Mouse (Mus musculus) ovary, adult 18-20 months (tissue): ENCODE measurements around the gene Unc119b.
"Not testable (repeated sequence)": the region's sequence is repeated elsewhere in the genome, so short reads cannot be mapped to it uniquely, and the experiment has no call there.

Source experiments
- DNase-seq: peaks from one replicate; pipeline ENCODE4 v3.0.0; 2022; ENCODE audit warnings: low spot score, mixed read lengths

Unc119b gene

DNA sequence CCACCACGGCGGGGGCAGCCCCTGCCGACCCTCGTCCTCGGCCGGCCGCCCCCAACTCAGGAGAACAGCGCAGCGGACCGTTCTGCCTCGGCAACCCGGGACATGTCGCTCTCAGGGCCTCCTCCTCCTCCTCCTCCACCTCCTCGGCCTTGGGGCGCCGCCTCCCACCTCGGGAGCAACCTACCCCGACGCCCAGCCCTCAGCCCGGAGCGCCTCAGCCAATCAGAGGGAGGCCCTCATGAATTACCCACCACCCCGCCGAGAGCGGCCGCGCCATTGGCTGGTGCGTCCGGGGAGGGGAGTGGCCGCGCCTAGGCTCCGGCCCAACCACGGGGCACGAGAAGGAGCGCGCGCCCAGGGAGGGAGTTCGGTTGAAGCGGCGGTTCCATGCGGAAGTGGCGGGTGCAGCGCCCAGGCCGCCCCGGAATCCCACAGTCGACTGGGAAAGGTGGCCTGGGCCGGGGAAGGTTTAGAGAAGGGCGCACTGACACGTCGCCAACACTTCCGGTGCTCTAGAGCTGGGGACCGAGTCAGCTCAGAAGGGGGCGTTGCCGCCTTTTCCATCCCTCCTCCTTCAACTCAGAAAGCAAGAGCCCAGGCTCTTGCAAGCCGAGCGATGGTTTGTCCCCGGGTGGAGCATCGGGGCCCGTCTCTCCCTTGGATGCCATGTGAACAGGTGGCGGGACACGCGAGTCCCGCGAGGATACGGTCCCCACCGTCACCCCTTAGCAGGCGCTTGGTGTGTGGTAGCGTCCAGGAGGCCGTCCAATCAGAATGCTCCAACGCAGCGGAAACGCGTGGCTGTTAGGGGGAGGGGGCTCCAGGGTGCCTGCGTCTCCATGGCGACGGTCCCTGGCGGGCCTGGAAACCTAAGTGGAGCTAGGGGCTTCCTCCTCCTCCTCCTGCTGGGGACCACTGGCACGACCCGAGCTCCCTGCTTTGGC is 23.5 kb upstream of the Unc119b start, which contains the start of gene Mlec:
Gene Mlec, minus strand, starts transcription at position 140 of the 944 bp plus-strand sequence.
- peak; percentile 99 for DNase-seq

DNA sequence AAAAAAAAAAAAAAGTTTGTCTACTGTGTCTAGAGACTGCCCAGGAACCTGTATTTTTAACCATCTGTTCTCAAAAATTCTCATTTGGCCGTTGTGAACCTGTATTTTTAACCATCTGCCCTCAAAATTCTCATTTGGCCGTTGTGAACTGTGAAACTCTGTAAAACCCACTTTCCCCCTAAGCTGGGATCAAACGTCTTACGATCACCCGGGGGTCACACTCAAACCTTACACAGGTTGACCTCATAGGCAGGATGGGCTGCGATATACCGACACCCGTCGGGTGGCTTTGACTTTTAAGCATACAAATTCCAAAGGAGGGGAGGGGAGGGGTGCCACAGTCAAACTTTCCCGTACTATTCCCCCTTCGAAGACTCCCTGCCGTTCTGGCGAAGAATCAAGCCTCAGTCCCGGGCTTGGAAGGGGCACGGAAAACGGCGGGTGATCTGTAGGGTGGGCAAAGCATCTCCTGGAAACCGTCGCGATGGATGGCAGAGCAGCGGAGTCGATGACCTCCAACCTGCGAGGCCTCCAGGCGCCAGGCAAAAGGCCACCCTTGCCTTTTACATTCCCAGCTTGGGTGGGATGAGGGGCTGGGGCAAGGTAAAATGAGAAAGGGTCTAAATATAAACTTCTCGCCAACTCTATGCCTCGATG is 22.3 kb upstream of the Unc119b start:
- DNase-seq, result no peak

DNA sequence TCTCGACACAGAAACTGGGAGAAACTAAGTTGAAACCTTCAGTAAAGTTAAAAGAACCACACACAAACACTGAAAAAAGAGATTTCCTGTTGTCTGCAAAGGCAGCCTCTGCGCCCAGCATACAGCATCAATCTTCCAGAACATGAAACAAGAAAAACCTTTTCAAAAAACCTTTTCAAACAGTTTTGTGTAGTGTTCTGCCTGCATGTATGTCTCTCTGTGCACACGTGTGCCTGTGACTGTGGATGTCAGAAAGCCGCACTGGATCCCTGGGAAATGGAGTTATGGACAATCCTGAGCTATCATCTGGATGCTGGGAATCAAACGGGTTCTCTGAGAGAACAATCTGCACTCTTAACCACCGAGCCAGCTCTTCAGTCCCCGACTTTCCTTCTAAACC is 21.6 kb upstream of the Unc119b start:
- no peak for DNase-seq

DNA sequence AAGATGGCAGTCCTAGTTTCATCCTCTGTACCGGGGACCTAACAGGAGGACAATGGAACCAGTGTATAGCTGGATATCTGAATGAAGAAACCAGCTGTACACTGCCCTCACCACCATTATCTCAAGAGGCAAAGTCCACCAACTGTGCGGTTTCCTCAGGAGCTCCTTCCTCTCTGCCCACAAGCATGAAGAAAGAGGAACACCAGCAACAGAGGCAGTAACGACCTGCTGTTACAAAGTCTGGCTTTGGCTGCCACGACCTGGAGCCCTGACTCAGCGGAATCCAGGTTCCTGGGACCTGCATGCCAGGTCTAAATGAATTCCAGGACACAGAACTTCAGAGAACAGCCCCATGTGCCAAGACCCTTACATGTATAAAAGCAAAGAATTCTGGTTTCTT is 21.1 kb upstream of the Unc119b start:
- no peak for DNase-seq

DNA sequence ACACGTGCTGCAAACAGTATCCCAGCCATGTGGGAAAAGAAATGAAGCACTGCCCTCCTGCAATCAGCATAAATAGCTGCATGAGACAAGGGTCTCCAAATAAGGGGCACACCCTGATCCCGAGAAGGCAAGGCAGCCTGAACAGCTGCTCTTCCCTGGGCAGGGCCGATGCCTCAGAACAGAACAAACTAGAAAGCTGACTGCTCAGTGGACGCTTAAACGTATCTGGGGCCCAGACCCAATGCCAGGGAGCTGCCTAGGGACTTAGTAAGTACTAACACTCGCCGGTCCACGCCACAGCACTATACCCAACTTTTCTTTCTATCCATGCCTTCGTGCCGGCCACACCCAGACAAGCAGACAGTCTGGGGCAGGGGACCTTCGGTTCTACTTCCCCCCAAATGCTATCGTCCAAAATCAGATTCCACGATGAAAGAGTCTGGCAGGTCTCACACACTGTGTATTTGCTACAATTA is 20.4 kb upstream of the Unc119b start:
- DNase-seq, result no peak

DNA sequence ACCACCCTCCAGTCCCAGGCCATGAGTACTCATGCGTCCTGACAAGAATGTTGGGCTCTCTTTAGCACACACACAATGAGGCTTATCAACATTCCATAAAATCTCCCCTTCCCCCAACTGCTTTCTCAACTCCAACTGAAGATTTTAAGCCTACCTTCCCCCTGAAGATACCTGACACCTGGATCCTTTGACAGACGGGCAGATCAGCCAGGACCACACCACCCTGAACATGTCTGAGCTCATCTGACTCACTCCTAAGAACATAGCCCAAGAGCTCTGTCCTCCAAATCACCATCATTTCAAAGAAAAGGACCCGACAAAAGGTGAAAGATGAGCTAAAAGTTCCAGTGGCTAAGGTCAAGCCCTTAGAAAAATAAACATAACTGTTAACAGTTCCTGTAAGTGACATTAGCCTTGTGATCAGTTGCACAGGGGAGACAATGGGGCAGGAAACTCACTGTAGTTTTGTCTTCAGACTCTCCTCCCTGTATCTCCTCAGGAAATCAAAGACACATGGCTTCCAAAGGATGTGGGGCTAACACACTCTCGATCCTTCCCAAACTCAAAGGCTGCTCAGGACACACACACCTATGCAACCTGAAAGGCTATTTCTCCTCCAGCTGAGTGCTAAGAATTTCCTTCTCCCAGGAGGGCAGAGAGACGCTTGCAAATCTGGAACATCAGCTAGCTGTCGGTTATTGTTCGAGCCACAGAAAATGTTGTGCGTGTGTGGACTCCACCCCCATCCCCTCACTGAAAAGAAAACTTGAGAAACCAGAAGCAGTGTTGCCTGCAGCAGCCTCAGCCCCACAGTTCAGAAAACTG is 17.6 kb upstream of the Unc119b start:
- DNase-seq, result no peak

DNA sequence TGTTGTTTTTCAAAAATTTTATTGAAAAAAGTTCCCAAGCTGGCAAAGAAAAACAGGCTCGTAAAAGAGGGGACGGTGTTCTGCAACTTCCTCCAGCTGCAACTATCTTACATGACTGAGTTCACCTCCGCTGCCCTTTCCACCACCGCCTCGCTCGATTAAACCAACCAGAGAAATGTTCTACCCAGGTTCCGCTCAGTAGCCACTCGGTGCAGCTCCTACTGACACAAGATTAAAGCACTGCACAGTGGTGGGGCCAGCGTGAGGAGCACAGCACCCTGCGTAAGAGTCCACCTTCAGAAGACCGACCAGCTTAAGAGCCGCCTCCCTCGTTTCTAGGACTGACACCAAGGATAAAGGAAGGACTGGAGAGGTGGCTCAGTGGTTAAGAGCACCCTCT is 16.7 kb upstream of the Unc119b start:
- no peak for DNase-seq

DNA sequence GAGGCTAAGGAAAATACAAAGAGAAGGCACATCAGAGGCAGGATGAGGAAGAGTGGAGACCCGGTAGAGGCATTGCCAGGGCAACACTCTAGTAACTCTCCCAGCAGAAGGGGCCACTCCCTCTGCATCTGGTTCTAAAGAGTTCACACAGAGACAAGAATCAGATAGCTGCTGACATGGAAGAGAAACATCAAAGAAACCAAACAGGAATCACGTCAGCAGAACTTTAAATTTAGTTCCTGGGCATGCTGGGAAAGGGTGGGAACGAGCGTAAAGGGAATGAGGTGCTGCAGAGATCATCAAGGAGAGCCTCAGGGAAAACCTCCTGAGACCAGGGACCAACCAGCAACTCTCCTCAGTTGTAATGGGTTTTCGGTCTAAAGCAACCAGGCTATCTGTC is 16.2 kb upstream of the Unc119b start:
- no peak for DNase-seq

DNA sequence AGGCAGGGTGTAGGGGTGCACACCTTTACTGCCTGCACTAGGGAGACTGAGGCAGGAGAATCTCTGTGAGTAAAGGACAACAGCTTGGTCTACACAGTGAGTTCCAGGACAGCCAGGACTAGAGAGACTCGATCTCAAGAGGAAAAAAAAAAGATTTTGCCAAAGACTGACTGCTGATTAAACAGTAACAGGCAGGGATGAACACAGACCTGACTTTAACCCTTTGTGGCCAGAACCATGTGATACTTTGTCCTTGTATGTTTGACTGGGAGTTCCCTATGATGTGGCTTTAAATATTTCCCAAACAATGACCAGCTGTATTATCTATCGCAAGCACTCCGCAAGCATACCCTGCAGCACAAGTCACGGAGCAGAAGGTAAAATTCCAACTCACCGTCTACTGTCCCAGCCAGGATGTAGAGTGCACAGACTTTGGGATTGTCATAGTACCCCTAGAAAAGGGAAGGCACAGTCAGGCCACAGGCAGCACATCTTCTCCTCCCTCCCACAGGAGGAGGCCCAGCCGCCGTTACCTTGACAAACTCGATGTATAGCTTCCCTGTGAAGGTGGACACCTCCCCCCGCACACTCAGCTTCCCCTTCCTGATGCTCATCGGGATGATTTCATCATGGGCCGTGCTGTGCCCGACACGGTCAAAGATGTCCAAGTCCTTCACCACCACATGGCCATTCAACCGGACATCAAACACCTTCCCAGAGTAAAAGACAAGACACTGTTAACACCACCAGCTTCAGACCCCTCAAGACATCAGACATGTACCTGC is 15.1 kb upstream of the Unc119b start:
- DNase-seq, result no peak

DNA sequence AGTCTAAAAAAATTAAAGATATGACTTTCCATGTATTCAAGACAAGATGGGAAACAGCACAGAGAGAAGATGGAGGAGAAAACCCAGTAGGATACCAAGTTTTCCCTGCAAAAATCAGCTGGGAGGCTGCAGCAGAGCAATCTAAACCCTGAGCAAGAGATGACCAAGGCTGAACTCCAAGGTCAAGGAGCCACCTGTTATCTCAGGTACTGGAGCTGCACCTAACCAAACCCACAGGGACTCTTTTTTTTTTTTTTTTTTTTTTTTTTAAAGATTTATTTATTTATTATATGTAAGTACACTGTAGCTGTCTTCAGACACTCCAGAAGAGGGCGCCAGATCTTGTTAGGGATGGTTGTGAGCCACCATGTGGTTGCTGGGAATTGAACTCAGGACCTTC is 14.1 kb upstream of the Unc119b start:
- not testable (repeated sequence) for DNase-seq

DNA sequence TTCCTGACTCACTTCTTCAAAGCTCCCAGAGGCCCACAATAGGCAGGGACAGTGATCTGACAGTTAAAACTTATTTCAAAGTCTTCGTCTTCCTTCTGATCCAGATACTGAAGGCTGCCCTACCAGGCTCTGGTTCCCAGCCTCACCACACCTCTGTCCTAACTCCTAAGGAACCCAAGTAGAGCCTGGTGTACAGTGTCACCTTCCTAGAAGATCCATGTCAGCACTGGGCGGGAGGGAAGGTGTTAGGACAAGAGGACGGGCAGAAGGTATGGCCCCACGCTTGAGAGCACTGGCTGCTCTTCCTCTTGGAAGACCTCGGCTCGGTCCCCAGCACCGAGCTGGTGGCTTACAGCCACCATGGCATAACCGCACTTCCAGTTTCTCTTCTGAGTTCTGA is 13.6 kb upstream of the Unc119b start:
- no peak for DNase-seq

DNA sequence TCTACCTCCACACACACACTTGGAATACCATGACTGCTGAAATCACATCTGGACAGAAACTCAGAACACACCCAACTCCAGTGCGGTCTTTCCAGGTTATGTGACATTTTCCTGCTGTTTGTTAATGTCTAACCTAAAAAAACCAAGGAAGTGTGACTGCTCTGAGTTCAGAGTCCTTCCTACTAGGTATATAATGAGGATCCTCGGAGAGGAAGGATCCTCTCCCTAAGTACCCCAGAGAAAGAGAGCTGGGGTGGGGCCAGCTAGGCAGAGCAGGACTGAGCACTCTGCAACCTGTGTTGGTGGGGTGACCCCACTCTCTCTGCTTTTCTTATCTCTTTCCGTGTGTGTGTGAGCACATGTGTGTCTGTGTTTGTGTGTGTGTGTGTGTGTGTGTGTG is 12.6 kb upstream of the Unc119b start:
- no peak for DNase-seq

DNA sequence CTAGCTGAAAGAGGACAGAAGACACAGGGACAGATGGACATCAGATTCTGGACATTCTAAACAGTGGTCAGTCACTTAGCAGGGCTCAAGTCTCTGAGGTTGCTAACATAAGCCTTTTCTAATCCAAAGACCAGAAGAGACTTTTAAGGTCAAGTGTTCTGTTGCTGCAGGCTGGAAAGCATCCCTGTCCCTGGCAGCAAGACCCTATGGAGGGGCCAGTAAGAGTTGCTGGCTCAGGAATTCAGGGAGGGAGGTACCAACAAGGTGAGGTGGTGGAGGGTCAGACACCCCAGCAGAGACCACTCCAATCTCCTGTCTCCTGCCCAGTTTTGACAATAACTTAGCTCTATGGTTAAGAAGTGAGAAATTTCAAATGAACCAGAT is 12.0 kb upstream of the Unc119b start:
- DNase-seq, result no peak

DNA sequence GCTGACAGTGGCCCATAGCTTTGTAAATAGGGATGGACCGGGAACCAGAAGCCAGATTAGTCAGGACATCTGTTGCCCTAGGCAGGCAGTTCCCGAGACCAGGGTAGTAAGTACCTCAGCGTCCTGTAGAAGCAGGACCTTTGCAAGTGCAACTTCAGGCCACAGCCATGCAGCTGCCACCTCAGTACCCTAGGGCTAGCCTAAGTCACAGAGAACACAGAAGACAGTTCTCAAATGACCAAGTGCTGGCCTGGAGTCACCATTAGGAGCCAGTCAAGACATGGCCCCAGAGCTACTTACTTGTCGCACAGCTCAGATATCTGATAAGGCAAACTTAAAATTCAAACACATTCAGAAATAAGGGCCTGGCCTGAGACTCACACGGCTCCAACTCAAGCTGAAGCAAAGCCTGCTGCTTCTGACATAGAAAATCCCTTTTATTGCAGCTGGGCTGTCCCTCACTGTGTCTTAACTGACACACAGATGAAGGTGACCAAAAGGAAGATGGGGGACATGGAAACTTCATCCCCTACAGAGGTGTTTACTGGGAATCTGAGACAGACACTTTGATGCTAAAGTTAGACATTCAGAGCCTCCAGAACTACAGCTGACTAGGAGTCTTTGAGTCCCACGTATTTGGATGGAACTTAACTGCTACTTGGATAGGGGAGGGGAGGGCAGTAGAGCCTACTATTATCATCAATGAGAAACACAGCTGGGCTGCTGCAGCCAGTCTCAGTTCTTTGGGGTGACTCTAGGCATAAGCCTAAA is 11.4 kb upstream of the Unc119b start:
- DNase-seq, result no peak

DNA sequence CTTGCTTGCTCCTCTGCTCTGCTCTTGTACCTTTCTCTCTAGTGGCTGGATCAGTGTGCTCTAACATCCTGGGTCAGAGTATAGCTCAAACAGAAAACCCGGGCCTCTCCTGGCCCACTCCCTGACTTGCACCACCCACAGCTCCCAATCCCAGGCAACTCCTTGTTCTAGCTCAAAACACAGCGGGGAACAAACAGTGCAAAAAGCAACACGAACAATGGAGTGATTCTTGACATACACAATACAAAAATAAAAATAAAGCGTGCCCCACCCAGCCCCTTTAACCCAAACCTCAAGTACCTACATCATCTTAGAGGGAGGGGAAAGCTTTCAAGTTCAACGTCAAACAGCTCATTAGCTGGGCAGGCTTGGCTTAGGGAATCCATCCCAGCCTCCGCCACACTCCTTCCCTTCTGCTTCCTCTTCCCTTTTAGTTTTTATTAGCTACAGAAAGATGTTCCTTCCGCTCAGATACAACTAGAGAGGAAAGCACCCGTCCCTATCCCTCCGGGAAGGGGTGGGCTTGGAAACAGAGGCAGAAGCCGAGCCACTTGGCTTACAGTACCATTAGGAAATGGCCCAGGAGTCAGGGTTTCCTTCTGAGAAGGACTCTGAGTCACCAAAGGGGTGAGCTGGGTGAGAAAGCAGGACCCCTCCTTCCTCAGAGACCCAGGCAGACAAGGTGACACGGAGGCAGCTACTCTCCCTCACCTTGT is 10.6 kb upstream of the Unc119b start:
- DNase-seq, result no peak

DNA sequence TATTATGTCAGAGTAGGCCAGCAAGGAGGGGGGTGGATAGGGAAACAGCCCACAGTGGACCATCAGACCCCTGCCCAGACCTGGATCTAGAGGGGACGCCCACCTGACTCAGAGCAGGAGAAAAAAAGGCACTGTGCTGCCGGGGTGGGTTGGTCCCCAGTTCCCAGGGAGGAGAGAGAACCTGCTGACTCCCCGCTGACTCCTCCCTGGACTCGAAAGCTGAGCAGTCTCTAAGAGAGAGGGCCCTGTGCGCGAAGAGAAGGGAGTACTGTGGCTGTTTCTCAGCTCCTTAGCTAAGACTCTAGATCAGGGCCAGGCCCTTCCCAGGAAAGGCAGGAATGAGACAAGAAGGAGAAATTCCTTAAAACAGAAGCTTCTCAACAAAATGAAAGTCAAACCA is 9.7 kb upstream of the Unc119b start:
- no peak for DNase-seq

DNA sequence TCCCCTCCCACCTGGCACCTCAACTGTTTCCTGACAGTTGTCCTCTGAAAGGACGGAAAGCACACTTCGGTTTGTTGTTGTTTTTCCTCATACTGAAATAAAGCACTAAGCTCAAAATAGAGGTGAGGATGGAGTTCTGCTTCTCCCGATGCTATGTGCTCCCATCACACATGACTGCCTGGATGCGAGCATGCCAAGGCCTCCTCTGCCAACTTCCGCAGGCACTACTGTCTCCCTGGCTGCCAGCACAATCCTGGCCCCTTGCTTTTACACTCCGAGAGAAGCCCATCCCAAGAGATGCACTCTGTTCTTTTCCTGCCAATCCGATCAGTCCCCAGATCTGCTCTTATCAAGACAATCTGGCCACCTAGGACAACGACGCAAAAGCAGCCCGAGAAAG is 8.8 kb upstream of the Unc119b start:
- DNase-seq, result no peak

DNA sequence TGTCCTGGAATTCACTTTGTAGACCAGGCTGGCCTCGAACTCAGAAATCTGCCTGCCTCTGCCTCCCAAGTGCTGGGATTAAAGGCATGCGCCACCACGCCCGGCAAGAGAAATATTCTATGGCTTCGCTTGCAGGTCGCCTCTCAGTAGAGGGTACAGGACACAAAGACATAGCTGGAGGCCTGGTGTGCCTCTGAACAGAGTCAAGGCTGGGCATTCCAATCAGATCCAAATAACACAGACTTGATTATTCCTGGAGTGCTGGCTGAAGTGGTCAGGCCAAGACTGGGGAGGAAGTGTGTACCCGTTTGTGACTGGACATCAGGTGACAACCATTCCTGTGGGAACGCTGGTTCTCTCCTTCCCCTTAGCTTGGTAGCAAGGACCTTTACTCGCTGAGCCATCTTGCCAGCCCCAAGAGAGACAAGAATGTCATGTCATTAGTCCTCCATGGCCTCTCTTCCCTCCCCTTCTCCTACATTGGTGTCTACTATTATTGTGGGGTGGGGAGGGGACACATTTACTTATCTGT is 7.5 kb upstream of the Unc119b start:
- no peak for DNase-seq

DNA sequence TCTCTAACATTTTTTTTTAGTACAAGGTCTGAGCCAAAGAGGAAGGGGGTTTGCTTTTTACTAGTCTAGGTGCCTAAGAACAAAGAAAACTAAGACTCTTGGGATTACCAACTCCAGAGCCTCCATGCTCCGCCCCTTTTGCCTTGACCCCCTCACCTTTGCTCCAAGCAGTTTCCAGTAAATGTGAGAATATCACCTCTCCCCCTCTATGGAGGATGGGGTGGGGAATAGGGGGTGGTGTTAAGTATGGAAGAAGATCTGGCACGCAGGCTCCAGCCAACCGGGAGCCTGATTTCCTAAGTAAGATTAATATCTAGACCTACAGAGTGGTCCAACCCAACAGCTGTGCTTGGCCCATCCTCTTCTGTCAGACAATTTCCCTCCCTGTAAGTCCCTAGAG is 6.0 kb upstream of the Unc119b start:
- no peak for DNase-seq

DNA sequence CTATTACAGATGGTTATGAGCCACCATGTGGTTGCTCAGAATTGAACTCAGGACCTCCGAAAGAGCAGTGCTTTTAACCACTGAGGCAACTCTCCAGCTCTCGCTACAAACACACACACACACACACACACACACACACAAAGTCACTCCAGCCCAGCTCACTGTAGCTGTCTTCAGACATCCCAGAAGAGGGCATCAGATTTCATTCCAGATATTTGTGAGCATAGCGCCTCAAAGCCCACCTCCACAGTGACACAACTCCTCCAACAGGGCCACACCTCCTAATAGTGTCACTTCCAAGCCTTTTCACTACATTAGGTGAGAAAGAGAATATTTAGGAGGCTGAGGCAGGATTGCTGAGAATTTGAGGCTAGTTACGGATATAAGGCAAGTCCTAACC is 4.3 kb upstream of the Unc119b start:
- no peak for DNase-seq
